Mouse (Mus musculus) ES-CJ7 (cell line): ENCODE data around the gene Fam102b.

Experiments used
- DNase-seq: peaks from one replicate; pipeline ENCODE4 v3.0.0; 2011; ENCODE audit warnings: low read depth, low spot score

The Fam102b gene

DNA sequence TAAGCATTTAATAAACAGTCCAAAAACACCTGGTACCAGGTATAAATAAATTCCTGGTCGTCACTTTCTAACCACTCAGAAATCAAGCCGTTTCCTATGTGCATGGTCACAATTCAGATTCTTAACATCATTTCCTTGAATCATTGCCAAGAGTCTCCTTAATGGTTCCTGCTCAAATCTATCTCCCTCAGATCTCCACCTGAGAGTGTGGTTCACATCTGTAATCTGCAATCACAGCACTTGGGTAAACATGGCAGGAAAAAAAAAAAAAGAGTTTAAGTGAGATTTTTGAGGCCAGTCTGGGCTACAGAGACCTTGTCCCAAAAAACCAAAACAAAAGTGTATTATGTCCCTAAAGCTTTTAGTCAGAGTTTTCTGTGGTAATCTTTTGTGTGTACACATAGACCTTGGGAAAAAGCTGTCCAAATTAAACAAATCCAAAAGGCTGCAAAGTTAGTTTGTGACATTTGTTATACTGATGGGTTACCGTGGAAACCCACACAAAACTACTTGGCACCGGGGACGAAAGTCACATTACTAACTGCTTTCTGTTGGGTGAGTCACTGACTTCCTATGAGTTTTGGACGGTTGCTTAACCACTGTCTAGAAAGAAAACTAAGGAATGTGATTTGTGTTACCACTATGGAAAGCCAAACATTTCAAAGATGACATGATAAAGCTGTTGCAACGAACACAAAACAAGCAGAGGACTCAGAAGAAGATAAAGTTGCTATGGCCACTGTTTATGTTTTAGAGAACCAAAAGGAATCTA, 16.7 kb downstream of the Fam102b start:
- DNase-seq, result no peak

DNA sequence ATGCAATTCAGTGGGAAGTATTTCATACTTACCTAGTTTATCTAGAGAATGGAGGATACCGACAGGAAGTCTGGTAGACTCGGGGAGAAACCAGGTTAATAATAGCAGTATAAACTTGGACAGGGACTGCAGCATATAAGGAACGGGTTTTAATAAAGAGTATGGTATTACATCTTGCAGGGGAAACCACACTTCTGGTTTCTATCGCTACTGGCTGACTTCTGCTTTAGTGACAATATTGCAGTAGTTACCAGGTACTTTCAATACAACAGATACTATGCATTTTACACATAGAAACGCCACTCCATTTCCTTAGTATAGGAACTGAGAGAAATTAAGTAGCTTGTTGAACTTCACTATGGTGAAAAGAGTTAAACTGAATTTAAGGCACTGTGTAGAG, 19.2 kb downstream of the Fam102b start:
- DNase-seq, result no peak

DNA sequence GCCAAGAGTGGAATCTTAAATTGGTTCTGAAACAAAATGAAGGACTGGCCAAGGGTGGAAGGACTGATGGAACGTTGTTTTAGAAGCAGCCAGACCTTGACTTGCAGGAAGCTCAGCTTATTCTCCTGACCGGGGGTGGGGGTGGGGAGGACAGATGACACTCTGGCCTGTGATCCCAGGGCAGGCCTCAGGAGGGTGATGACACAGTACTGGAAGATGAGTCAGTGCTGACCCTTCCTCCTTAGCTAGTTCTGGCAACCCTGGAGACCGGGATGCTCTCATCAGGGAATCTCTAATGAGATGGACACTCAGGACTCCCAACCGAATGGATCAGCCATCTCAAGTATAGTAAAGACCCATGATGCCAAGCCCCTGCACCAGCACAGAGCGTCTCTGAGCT, 21.6 kb downstream of the Fam102b start:
- no peak for DNase-seq

DNA sequence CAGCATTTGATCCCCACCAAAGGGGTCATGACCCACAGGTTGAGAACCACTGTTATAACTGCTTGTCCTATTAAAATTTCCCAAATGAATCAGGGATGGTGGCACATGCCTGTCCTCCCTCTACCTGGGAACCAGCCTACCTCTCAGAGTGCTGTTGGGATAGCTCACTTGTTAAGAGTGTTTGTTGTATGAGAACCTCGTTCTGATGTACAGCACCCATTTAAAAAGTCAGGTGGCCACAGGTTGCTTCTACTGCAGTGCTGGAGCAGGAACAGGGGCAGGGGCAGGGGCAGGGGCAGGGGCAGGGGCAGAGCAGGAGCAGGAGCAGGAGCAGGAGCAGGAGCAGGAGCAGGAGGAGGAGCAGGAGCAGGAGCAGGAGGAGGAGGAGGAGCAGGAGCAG, 28.2 kb downstream of the Fam102b start:
- DNase-seq, result no peak

DNA sequence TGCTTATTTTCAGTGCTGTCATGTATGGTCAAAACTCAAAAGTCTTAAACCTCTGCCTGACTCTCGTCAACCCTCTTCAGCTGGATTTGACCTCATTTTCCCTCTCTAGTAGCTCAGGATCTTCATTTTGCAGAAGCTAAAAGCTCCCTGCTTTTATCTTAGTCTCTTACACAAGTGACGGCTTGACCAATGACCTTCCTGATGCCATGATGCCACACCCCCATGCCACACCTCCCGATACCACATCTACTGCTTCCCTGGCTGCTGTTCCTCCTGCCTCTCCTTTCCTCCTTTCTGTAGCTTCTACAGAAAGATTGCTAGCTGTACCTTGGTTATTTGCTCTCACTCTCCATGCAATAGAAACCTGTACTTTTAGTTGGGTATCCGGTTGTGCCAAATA, 29.6 kb downstream of the Fam102b start:
- no peak for DNase-seq

DNA sequence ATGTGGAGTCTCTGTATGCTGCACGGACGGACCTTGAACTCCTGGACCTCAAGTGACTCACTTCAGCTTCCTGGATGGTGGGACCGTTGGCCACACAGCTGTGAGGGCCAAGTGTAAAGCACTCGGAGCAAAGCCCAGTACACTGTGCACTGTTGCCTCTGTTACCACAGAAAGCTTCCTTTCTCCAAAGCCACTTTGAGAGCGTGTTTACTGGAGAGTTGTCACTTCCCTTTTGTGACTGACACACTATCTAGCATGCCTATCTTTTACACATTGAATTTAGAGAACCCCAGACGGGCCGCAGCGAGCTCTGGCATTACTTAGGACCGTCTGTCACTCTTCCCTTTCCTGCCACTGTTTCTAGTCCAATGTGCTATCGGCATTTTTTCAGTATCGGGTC, 30.1 kb downstream of the Fam102b start:
- DNase-seq, result no peak

DNA sequence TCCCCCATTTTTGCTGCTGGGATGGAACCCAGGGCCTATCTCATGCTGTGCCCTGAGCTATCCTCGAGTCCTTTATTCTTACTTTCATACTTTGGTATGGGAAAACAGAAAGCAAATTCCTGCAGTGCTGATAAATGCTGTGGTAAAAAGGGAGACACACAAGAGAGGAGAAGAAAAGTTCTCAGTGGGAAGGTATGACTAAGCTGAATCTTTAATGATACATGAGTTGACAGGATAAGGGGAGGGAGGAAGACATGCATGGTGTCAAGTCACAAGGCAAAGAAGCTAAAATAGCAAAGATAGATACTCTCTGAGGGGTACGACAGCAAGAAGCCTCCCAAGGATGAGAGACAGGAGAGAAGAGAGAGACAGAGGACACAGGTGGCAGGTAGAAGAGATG, 32.0 kb downstream of the Fam102b start:
- DNase-seq, result no peak

DNA sequence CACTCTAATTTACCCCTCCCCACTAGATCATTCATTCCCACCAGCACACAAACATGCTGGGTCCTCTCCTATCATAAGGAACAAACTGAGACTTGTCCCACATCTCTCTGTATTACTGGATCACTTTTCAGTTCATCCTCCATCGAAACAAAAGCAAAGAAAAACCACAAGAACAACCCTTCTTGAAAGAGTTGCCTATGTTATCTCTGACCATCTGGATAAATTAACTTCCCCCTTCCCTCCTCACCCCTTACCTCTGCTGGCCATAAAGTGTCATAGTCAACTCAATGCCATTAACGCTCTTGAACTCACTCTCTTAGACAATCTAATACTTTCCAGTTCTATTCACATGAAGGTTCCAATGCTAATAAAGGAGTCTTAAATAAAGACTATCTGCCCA, 32.9 kb downstream of the Fam102b start:
- DNase-seq, result no peak

DNA sequence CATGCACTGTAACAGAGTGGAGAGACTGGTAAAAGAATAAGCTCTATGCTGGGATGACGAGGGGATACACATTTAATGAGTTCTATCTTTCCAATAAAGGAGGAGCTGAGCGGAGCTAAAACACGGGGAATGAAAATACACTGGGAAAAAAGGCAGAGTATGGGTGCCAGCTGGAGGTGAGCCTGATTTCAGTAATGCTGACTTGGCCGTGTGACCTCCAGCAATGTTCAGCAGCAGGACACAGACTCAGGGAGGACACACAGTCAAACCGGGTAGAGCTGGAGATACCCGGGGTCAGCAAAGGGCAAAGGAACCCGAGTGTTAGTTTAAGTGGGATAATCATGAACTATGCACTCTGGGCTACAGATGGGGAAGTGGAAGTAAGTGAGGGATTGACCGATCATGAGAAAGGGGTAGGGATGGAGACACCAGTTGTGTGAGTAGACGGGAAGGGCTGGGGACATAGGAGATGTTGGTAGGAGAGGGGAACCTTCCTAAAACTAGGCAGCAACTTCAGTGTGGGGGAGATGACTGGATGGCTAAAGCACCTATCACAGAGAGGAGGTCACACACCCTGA, 37.3 kb downstream of the Fam102b start:
- DNase-seq, result no peak

DNA sequence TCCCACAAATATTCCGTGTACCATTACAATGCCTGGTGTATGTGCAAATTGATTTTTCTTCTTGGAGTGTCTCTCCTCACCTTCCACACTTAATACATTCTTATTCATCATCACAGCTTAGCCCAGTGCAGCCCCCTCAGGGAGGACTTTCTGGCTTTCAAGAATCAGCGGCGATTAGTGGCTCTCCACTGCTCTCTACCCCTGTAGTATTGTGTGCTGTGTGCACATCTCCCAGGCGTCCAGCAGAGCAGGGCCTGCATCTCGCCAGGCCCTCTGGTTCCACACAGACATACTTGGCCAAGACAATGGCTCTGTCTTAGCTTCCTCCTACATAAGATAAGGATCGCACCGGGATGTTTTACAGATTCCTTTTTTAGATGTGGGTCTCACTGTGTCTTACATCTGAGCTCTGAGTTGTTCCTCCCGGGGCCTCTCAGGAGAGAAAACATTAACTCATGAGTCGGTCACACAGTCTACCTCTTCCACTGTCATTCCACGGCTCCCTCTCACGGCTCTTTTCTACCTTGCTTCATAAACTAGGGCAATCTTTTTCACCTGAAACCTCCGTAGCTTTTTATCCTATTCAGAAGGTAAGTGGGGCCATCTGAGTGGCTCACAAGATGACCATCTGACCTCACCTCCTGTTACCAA, 40.3 kb downstream of the Fam102b start:
- no peak for DNase-seq

DNA sequence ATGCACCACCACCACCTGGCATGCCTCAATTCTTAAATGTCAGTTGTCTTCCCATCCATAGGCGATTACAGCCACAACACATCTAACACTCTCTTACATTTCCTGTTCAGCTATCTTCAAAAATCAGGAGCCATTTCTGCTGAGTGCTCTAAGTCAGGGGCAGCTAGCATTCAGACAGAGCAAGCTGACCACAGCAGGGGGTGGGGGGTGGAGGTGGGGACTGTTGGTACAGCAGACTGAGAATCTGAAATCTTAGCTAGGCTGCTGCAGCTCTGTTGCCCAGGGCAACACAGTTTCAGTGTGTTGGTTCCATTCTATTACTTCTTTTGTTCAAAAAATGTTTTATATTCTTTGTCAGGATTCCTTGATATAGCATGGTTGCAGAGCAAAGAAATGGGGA, 40.9 kb downstream of the Fam102b start:
- DNase-seq, result no peak

DNA sequence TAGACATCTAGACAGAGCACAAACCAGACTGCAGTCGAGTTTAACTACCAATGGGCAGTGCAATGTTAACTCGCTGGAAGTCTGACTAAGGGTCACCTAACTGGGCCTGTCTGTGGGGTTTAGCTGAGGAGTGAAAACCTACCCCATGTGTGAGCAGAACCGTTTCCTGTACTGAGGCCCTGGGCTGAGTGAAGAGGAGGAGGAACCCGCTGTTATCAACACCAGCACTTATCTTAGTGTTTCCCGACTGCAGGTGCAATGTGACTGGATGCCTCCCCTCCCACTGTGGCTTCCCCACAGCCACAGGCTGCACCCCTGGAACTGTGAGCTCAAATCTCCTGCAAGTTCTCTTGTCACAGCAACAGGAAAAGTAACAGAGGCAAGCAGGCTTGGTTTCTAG, 43.4 kb downstream of the Fam102b start:
- no peak for DNase-seq

DNA sequence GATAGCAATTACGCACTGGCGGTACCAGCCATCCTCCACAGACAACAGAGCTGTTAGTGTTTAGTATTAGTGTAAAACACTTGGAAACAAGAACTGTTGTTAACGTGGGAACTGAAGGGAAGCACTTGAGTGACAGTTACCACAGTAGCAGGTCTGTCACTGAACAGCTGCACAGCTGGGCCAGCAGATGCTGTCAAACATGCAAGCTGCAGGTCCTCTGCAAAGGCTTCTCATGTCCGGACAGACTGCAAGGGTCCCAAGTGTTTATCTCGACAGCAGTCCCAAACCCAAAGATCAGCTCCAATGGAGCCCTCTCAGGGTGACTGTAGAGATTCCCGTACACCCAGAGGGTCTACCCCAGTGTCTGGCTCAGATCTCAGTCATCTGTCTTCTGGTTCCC, 45.5 kb downstream of the Fam102b start:
- no peak for DNase-seq

DNA sequence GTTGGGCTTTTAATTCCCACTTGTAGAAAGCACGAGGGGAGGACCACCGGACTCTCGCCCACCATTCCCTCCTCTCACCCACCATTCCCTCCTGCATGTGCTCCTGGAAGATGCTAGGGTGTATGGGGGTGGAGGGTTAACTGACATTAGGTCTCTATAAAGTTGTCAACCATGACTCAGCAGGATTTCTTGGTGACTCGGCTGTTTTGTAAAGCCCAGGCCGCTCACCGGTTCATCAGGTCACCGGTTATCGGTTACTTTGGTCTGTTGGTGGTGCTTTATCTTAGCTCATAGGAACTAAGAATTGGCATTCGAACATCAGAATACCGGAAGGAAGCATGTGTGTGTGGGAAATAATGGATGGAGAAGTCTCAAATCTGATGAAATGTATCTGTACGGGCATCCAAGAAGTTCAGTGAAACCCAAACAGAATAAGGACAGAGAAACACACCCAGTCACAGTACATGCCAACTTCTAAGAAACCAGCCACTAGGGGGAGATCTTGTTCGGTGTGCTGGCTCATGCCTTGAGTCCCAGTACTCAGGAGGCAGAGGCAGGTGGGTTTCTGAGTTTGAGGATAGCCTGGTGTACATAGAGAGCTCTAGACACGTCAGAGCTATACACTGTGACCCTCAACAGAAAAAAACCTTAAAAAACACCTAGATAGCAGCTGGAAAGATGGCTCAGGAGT, 49.9 kb downstream of the Fam102b start:
- peak; percentile 76 for DNase-seq

DNA sequence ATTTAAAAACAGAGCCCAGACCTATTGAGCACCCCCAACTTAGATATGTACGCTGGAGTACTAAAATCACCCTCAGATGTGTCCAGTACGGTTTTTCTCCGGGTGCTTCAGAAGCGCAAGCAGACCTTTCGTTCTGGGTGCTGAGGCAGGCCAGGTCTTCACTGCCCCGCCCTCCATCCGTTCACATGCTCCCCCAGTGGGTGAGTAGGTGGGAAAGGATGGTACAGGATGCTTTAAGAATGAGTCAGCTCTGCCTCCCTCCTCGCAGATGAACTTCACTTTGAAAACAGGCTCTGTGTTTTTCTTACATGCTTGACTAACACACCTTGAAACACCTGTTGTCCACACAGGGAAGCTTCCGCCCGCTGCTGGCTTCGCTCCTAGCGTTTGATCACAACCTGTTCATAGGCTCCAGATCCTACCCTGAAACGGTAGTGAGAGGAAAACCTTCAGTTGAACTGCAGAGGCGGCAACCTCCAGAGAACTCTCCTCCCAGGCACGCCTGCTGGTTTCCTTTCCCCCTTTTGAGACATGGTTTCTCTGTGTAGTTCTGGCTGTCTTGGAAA, 52.4 kb downstream of the Fam102b start:
- no peak for DNase-seq

DNA sequence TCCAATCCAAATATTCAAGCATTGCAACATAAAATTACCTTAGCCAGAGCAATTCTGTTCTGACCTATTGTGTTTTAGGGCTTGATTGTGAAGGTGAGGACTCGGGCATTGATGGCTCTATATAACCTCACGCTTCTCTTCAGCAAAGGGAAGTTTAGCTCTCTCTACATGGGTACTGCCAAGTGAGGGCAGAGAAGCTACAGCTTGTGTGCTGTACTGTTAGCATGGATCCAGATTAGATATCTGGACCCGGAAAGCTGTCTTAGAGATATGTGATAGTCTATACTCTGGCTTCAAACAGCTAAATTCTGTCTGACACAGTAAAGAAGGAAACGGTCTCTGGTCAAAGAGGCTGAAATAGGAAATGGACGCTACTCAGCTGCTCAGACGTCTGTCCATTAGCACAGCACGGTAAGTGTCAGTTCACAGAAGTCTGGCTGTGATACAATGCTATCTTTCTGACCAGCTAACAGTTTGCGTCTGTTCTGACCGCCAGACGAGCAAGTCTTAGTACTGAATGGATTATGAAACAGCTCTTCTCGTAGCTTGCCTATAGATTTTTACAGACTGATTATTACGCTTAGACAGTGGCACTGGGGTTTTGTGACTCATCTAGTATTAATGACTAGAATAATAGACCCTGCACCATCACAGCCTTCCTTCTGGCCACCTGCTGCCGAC, 53.3 kb downstream of the Fam102b start:
- DNase-seq, result no peak

DNA sequence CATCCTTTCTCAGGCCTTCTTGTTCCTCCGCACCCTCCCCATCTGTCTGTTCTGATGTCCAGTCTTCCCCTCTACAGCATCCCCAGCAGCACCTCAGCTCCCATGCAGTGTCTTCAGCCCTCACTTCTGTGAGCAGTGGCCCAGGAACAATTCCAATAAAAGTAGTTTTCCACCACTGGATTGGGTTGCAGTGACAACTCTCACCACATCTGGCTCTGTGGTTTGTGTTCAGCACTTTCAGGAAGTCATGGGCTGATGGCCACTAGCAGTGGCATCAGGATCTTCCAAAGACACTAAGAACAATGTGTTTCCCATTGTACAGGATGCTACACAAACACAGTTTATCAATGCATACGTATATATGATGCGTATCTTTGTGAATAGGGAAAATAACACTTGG, 61.4 kb downstream of the Fam102b start:
- no peak for DNase-seq

DNA sequence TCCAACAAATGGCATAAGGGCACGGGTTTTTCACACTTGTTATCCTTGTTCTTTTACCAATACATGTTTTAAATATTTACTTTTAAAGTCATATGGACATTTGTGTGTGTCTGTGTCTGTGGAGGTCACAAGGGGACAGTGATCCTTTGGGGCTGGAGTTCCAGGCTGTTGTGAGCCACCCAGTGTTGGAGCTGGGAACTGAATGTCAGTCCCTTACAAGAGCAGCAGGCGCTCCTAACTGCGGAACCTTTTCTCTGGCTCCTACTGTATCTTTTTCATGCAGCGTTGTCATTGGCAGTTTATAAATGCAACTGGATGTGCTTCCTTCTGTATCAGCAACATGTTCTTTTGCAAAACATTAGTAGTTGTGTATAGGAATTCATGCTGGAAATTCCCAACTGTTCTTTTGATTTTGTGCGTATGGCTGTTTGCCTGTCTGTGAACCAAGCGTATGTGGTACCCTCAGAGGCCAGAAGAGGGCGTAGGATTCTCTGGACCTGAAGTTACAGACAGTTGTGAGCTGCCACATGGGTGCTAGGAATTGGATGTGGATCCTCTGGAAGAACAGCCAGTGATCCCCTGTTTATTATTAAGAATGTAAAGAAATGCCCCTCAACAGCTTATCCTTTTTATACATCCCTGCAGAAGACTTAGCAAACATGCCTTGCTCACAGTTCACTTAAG, 62.9 kb downstream of the Fam102b start:
- DNase-seq, result peak; percentile 77

DNA sequence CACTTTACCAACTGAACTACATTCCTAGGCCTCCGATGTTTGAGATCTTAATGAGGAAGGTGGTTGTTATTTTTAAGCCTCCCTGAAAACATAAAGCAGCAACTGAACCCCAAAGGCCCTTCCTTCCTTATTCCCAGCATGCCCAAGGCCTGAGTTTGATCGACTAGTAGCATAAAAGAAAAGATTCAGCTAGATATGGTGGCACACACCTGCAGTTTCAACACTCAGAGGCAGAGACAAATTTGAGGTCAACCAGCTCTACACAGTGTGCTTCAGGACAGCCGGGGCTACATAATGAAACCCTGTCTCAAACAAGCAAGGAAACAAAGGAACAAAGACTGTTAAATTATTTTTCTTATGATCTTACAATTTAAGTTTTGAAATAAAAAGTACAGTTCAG, 63.6 kb downstream of the Fam102b start:
- no peak for DNase-seq

DNA sequence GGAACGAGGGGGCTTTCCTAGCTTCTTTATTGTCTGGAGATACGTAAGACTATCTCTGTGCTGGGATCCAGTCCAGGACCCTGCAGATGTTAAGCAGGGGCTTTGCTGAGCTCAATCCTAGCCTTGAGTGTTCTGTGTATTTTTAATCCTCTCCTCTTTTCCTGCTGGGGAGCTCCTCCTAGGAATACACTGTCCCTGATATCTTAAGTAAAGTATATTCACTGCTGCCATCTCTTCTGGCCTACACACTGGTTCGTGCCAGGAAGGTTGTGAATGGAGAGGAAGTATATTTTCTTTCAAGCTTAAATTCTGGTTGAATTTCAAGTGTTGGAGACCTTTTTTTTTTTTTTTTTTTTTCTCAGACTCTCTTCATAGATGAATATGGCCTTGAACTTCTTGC, 64.1 kb downstream of the Fam102b start:
- no peak for DNase-seq

DNA sequence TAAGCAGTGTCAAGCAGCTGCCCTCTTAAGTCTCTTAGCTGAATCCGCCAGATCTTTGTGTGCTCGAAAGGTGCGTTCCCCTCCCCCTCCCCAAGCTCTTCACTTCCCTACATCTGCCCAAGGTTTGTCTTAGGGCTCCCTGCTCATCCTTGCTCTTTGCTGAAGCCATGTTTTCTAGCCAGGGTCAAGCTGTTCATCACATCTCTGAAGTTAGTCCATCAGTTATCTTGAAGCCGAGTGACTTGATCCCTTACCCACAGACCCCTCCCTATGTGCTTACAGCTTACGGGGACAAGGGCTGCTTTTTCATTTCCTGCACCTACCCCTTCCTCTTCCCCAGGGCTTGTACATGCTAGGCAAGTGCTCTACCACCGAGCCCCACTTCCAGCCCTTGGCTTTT, 65.8 kb downstream of the Fam102b start:
- DNase-seq, result no peak
